Mouse (Mus musculus): ENCODE results near the gene Anxa3. TPM values are rescaled to one million over a fixed set of nuclear protein-coding genes. Genes with fewer than 3 reads are reported as not detected.

Anxa3 gene
- 10 to 100 TPM; 15.7 to 30.5 (median 22.7) TPM for total RNA-seq (2022)

DNA sequence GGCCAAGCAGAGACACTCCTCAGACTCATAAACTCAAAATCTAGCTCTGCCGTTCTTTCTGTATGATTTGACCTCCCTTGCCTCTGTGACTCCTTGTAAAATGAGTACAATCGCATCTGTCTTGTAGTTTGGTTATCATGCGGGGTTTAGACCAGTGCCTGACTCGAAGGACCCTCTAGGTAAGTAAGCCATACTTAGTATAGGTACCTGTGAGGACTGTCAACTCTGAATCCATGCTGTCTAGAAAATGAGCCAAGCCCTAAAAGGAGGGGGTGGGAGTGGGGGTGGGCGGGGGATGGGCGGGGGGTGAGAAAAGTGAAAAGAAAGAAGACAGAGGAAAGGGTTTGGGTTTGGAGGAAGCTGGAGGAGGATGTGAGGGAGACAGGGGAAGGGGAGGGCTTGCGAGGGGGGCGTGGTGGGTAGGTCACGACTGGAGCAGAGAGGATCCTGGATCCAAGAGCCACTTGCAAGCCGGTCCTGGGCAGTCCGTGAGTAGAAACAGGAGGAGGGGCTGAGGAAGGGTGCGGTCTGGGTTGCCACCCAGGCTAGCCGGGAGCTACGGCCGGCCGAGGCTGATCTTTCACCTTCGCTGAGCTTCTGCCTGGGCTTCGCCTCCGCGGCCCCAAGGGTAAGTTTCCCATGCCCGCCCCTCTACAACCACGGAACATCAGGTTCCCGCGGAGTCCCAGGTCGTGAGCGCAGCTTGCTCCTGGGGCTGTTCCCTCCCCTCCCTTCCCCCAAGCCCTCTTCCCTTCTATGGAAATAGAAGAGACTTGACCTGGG is at the start of gene Anxa3:
Gene Anxa3 (plus strand): TSS at position 404 of the 783 bp plus-strand sequence.
- peak; percentile 28 for DNase-seq

DNA sequence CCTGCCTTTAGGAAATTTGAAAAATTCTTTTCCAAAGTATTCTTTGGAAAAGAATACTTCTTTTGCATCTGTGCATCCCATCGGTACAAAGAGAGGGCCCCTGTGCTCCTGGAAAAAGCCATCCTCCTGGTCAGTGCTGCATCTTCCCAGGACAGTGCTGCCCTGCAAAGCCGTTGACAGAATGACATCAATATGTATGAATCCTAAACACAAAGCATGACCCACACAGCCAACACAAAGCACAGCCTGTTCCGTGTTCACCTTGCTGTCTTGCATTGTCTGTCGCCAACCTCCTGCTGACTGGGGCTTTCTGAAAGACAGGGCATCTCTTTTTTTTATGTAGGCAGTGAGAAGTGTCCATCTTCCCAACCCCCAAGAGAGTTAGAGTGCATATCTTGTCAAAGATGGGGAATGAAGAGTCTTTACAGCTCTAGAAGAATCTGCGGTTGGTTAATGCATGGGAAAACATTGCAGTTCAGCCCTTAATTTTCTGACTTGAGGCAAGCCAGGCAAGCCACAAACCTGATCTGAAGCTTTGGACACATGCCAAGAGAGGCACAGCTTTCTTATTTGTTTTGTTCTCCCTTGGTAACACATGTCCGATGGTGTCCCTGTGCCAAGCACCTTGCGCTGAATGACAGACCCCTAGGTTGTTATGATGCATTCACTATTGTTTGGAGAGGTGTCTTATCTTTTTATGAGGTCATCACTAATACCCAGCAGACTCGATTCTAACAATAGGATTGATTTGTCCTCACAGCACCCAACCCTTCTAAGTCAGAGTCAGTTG is 45.7 kb upstream of the Anxa3 start:
- no peak for DNase-seq

DNA sequence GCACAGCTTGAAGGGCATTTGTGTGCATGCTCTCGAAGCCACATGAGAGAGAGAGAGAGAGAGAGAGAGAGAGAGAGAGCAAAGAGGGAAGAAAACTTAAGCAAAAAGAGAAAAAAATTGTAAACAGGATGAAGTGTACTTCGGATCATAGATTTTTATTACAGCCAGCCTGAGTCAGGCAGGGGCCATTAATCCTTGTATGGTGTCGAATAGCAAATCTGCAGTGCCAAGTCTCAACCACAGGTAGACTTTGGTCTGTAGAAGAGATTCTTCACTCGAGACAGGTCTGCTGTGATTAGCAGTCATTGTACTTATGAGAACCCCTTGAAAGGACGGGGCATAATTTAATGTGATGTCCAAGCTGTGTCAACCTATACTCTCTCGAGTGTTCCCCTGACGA is 35.5 kb upstream of the Anxa3 start:
- no peak for DNase-seq

DNA sequence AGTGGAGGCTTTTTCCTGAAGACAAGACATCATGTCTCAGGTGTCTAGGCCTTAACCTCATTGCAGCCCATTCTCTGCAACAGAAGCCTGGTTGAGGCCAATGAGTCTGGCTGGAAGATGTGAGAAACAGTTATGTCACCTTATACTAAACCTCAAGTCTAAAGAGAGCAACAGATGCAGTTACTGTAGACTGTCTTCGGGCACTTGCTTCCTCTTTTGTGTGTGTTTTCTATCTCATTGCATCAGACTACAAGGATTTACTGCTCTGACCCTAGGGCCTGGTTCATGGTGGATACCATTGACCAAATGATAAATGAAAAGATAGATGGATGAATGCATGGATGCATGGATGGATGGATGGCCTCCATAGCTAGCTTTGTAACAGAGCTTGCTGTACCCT is 31.1 kb upstream of the Anxa3 start:
- DNase-seq = no peak

DNA sequence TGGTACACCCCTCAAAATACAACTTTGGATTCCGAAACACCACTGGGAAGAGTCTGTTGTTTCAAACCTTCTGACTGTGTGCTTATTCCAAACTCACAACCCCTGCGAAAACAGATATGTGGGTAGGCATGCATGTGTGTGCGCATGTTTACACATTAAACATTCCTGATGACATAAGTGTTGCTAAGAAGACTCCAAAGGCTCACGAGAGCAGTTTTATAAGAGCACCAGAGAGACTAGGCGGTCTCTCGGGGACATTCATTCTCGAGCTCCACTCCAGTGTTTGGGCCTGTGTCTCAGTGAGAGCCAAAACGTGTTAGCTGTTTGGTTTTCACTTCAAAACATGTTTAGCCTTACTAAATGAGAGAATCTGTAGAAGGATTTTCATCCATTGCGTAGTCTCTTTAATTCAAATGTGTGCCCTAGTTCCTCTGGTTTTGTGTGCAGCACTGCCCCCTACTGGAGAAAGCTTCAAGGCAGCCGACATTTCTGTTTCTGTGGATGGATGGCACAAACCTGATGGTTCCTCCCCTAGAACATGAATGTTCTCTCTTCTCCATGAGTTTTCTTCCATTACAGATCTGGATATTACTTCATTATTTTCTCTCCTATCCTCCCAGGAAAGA is 24.2 kb upstream of the Anxa3 start:
- DNase-seq = peak; percentile 14

DNA sequence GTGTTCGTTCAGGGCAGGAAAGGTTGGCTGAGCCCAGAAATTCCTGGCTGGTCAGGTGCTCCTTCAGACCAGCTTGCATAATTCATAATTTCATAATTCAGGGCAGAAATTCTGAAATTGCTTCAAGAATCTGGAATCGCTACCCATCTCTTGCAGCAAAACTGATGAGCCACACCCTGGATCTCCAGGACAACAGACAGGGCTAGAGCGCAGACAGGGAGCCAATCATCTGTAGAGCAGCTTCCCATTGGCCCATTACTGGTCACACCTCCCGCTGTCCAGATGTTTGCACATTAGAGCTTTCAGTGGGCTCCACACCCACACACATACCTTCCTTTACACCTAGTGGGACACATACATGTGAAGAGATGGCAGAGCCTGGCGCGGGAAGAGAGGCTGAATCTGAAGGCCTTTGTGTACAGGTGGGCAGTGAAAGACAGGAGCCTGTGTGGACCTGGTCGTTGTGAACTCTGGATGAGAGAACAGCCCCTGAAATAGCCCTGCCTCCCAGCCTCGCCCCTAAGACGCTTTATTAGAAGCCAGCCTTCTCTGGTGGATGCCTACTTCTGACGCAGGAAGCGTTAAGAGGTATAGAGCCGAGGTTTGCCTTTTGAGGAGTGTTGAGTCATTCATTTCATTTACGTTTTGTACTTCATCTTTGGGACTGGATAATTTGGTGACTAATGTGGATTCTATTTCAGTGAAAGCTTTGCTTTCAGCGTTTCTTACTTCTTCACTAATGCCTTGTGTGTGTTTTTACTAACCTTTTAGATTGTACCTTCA is 9.4 kb upstream of the Anxa3 start:
- DNase-seq = no peak

DNA sequence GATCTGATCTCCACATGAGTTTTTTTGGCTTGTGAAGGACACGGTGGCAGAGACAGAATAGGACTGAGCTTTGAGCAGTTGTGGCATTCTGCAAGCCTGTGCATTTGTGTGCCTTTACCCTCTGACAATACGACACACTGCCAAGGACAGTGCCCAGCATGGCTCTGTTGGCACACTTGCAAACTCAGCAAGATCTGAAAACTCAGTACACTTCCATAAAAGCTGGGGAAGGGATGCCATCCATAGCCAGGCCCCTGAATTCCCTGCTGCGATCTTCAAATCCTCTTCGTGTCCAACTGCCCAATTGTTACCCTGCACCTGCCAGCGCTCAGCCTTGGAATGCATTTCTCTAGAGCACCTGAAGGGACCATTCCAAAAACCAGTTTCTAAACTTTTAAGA is 8.0 kb upstream of the Anxa3 start:
- no peak for DNase-seq

DNA sequence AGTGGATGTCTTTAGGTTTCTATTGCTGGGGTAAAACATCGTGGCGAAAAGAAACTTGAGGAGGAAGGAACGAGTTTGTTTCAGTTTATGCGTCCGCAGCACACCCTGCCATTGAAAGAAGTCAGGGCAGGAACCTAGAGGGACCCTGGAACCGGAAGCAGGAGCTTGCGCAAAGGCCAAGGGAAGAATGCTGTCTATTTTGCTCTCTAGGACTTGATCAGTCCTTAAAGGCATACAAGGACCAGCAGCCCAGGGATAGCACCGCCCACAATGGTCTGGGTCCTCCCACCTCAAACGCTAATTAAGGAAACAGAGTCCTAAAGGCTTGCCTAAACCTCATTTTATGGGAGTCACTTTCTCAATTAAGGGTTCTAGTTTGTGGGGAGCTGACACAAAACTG is 717 bp upstream of the Anxa3 start:
- DNase-seq = no peak

DNA sequence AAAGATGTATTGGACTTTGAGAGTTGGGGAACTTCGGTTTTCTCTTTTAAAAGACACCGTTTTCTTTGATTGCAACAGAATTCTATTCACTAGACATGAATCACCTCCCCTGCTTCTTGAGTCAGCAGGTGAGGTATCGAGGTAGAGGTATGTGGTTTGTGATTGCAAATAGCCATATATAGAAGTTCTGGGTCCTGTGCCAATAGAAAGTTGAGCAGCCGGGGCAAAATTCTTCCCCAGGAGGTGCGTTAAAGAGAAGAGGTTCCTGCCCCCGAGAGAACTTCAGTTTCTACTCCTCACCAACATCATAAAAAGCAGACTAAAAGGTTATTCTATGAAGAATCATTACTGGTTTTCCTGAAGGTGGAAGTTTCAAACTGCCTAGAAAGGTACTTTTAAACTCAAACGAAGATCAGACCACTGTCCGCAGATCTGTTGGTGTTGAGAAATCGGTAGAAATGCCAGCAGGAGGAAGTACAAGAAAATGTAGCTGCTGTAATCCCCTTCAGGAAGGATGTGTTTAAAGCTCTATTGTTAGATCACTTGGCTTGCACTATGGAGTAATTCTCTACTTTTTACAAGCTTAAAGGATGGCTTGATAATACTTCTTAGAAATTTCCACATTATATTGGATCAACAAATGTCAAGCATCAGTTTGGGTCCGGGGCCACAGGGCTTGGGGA is 955 bp downstream of the Anxa3 start:
- DNase-seq = no peak

DNA sequence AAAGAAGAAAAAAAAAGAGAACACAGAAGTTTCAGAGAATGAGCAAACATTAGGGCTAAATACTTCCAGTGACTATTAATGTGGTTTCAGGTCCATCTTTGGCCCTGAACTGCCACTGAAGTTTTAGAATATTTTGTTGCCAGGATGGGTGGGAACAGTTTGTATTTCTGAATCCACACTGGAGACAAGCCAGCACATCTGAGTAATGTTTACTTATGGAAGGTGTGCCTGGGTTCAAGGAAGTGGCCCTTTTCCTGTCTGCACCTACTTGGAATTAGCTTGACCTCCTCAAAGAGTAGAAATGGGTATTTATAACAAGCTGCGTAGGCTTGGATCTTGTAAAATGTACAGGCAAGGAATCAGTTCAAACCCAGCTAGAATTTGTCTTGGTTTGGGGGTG is 2.6 kb downstream of the Anxa3 start:
- DNase-seq = no peak

DNA sequence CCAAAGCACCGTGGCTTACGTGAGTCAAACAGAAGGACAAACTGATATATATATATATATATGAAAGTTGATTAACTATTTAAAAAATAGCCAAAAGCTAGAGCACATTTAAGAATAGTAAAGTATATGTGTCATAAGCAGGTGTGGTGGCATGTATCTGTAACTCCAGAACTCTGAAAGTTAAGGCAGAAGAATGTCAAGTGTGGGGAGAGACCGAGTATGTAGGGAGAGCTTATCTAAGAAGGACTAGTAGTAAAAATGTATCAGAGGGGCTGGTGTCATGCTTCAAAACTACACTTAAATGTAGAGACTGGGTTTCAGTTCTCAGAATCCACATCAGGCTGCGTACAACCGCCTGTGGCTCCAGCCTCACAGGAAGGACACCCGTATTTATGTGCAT is 4.3 kb downstream of the Anxa3 start:
- no peak for DNase-seq

DNA sequence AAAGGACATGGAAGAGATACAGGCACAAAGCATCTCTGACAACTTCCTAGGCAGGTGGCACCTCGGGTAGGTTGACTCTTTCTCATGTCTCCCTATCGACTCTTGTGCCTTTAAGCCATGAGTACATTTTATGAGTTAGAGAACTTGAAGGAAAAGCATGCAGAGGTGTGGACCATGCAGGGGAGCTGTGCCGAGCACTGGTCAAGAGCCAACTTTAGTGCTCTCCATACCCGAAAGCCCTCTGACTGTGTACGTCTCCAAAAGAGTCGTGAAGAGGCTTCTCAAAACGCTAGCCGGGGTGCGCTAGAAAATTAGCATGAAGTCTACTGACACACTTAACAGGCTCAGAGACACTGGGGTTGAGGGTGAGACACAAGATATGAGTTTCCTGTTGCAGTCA is 6.0 kb downstream of the Anxa3 start:
- no peak for DNase-seq

DNA sequence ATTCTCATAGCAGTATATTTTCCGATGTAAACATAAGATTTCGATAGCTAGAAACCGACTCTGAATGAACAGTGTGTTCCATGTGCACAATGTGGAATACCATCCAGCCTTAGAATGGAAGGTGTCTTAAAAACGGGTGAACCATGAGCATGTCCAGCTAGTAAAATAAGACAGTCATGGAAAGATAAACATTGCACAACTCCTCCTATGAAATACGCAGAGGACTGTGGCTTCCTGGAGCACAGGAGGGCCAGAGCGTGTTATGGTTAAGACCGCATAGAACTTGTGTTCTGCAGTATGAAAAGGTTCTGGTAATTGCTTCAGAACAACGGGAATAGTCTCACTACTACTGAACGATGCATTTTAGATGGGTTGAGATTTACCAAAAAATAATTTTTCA is 6.8 kb downstream of the Anxa3 start:
- no peak for DNase-seq

DNA sequence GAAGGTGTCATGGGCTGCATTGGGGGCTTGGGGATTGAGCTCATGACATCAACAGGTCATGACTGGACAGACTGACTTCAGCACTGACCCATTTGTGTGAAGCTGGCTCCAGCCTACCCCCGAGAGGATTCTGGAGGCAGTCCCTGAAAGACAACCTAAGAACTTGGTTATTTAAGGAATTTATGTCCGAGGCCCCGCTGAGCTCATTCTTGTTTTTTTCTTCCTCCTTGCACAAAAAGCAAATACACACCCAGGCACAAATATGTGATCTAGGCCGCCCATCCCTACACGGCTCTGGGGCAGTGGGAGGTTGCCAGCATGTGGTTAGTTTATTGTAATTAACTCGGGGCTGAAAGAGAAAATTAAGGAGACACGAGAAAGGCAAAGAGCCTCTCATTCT is 9.0 kb downstream of the Anxa3 start:
- no peak for DNase-seq

DNA sequence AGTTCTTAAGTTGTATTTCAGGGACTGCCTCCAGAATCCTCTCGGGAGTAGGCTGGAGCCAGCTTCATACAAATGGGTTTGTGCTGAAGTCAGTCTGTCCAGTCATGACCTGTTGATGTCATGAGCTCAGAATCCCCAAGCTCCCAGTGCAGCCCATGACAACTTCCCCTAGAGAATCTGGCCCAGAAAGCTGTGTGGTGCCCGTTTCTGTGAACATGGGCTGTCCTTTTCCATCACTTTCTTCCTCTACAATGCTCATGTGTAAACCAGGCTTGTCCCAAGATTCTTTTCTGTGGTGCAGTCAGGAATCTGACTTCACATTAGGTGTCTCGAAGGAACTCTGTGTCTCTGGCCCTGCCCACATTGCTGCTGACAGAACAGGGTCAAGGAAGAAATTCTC is 10.0 kb downstream of the Anxa3 start:
- DNase-seq = no peak

DNA sequence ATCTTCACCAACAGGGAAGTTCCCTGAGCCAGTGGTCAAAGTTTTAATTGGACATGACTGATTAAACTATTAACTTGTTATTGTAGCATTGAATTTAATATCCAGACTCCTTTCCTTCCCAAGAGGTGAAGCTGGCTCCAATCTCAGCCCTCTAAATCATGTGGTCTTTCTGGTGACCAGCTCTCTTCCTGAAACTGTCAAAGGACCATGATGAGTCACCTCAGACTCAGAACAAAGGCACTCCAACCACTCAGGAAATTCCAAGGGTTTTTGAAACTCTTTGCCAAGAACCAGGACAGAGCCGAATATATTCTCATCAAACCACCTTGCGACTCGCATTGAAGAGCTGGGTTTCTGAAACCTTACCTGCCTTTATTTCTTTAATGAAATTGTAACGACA is 11.2 kb downstream of the Anxa3 start:
- peak; percentile 32 for DNase-seq

DNA sequence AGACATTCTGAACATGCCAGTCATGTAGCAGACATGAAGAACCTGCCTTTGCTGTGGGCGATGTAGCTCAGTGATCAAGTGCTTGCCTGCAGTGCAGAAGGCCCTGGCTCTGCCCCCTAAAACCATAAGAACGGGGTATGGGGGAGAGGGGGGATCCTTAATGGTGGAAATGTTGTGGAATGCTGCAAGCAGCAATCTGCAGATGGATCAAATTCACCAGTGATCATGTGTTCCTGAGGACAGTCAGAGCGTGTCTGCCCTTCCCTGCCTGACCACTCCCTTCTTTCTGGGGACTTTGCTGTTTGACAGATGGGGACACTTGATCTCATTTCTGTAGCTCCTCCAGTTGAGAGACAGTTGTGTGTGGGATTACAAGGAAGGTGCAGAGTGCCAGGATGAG is 11.7 kb downstream of the Anxa3 start:
- DNase-seq = no peak

DNA sequence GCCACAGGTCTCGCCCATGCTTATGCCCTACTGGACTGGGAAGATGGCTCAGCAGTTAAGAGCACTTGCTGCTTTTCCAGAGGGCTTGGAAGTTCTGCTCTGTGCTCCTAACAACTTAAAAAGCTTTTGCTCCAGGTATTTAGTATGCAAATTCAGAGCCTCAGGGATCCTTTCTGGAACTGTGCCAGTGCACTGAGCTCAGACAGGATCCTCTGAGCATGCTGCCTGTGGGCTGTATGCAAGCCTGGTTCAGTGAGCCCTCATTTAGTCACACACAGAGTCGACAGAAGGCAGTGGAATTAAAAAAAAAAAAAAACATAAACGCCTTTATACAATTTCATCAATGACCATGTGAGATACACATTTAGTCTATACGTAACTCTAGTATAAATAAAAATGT is 17.5 kb downstream of the Anxa3 start:
- no peak for DNase-seq

DNA sequence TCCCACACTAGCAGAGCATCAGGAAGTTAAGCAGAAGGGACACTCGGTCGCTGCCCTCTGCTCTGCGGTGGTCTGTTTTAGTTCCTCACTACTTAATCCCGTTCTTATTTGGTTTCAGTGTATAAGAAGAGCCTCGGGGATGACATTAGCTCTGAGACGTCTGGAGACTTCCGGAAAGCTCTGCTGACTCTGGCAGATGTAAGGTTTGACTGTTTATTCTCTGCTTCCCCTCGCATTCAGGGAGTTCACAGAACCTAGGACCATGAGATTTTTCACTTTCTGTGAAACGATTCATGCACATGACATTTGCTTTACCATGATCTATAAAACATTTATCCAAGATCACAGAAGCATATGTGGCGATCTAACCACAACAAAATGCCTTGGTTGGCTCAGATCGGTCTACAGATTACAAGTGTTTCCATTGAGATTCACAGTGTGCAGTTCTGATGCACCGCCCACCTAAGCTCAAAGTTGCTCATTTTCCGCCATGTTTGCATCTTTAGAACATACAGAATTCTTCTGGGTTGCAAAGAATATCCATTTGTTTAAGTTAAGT is 31.7 kb downstream of the Anxa3 start:
- DNase-seq = no peak

DNA sequence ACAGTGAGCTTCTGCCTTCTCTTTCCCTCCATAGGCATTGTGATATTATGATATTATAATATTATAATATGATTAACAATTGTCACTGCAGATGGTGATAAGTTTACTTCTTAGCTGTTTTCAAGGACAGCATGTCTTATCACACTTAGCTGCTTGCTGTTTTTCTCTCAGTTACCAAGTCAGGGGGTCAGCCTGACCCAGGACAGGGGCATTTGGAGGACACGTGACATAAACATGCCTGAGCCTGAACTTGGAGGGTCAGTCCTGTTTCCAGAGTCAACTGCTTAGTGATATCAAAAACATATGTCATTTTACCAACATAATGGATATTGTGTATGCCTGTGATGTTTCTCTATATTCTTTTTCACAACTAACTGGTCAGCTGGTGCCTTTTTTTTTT is 34.0 kb downstream of the Anxa3 start:
- DNase-seq = no peak

DNA sequence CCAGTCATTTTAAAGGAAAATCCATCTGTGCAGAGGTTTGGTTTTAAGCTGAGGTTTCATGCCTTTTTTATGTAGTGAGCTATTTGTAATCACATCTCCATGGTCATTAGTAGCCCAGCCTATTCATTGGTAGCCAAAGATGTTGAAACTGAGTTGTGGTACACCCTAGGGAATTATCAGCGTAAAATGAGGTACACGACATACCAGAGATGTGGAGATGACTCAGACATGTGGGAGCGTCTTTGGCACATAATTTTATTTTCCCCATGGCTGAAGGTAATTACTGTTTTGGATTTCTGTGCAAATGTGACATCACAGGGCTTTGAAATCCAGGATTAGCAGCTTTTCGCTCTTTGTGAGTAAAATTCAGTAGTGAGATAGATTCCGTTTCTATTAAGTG is 41.2 kb downstream of the Anxa3 start:
- no peak for DNase-seq

DNA sequence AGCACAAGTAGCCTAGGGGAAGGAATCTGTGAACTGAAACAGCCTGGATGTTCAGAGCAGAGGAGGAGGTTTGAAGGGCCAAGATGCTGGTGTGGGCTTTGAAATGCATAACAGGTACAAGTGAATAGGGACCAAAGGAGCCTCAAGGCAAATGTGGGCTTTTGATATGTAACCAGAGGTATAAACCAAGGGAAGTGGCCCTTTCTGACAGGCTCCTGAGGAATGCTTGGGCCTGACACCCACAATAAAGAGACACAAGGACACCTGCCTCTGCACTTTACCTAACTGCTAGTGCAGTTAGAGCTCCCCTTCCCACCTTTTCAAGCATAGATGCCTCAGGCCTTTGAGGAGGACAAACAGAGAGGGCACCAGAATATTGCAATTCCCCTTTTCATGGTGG is 54.8 kb downstream of the Anxa3 start:
- no peak for DNase-seq
